Mouse (Mus musculus): Measurements from ENCODE around the gene Sel1l3.

Gene Sel1l3

GRCm38 (mm10) chr5:53091331-53091730, 122.4 kb downstream of the Sel1l3 start:
- peak; percentile 8 for DNase-seq (ENCODE audit: low read depth)

- DNase-seq (ENCODE audit: low read depth) = no peak
Observed at GRCm38 (mm10) chr5:53087452-53087851, 126.3 kb downstream of the Sel1l3 start.

- DNase-seq (ENCODE audit: low read depth) = no peak
Observed at GRCm38 (mm10) chr5:53078453-53078852, 135.3 kb downstream of the Sel1l3 start.

GRCm38 (mm10) chr5:53074553-53074952, 139.2 kb downstream of the Sel1l3 start:
- no peak for DNase-seq (ENCODE audit: low read depth)

- DNase-seq (ENCODE audit: low read depth) = no peak
Observed at GRCm38 (mm10) chr5:53061532-53062130, 152.1 kb downstream of the Sel1l3 start.
